Mouse (Mus musculus) hindbrain, embryonic 16.5 days (tissue): ENCODE data around the gene Echdc3. TPM values are rescaled to one million over a fixed set of nuclear protein-coding genes. Genes with fewer than 3 reads are reported as not detected.

Experiments
- ATAC-seq: fragments of 200-750 bp; cut with Nextera tagmentation; 2 replicates; pipeline ENCODE4 v1.8.0; 2017; ENCODE audit warnings: moderate TSS enrichment, moderate library complexity
- H3K27ac ChIP-seq: fragments of 300-500 bp; sonication (generic); 2 replicates; pipeline ENCODE4 v1.5.1; 2014; ENCODE audit warnings: low read depth, mild to moderate bottlenecking, control low read depth, low read length, moderate library complexity
- H3K27me3 ChIP-seq: fragments of 300-500 bp; sonication (generic); replicated peaks from 2 replicates; pipeline ENCODE4 v1.6.1; 2014; ENCODE audit warnings: low read length; ENCODE audit not compliant: control insufficient read depth, insufficient read depth
- H3K36me3 ChIP-seq: fragments of 300-500 bp; sonication (generic); 2 replicates; pipeline ENCODE4 v1.6.1; 2014; ENCODE audit warnings: mild to moderate bottlenecking, low read length, moderate library complexity, mixed read lengths; ENCODE audit not compliant: control insufficient read depth, insufficient read depth
- H3K4me1 ChIP-seq: fragments of 300-500 bp; sonication (generic); 2 replicates; pipeline ENCODE4 v1.6.1; 2014; ENCODE audit warnings: low read depth, low read length; ENCODE audit not compliant: control insufficient read depth, insufficient read depth
- H3K4me2 ChIP-seq: fragments of 300-500 bp; sonication (generic); 2 replicates; pipeline ENCODE4 v1.6.1; 2014; ENCODE audit warnings: mild to moderate bottlenecking, low read length, control low read depth, moderate library complexity
- H3K4me3 ChIP-seq: fragments of 300-500 bp; sonication (generic); 2 replicates; pipeline ENCODE4 v1.5.1; 2014; ENCODE audit warnings: mild to moderate bottlenecking, low read length, control low read depth, moderate library complexity
- H3K9ac ChIP-seq: fragments of 300-500 bp; sonication (generic); 2 replicates; pipeline ENCODE4 v1.6.1; 2014; ENCODE audit warnings: low read depth, mild to moderate bottlenecking, control low read depth, low read length, moderate library complexity
- H3K9me3 ChIP-seq: fragments of 300-500 bp; sonication (generic); 2 replicates; pipeline ENCODE4 v1.6.1; 2014; ENCODE audit warnings: mild to moderate bottlenecking, low read length, moderate library complexity; ENCODE audit not compliant: control insufficient read depth
- WGBS: fragments of 180-500 bp; shearing (Covaris S2); extraction: QIAGEN DNeasy Blood & Tissue Kit; methylation state at CpG from one replicate; pipeline ENCODE4 v1.1.7; 2014; 5-methylcytosine and 5-hydroxymethylcytosine counted together
- polyA plus RNA-seq: library from polyadenylated mRNA; unstranded; fragments of >200 nt; fragmentation: Nextera tagmentation; extraction: Ambion mirVana; gene quantifications from 2 replicates; pipeline ENCODE4 v1.2.1, GENCODE M21; 2015

Gene Echdc3
- 1.9 TPM in 2 replicates for polyA plus RNA-seq

DNA sequence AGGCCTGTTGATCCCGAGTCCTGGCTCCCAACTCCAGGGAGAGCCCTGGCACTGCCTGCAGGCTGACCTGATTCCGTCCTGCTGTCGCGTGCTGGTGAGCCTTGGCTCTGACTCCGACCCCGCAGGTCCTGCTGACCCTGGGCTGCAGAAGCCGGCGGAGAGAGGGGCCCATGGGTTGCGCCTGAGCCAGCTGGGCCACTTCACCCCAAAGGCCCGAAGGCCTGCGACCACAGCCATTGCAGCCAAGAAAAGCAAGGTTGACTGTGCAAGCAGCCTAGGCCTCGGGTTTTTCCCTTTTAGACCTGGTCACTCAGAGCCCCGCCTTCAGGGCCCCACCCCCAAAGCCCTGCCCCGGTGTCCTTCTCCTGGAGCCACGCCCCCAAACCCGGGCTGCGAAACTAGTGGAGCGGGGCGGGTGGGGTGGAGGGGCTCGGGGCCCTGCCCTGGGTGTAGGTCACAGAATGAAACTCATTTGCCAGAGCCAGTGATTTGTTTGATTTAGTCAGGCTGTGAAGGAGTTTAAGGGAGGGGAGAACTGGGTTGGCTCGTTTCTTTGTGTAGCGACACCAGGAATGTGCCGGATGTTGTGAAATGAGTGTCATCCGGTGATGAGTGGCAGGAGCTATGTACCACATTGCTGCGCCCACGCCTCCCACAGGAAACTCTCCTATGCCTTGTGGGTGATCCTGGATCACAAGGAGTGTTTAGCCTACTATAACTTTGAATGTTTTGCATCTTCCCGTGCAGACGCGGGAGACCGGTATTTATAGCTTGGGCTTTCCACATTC is at the start of gene Echdc3:
Gene Echdc3 (minus strand): TSS at position 310 of the 788 bp plus-strand sequence.
- peak; percentile 86 for ATAC-seq
- H3K4me2 ChIP-seq: peak within 1 kb of the TSS; percentile 66
- H3K9ac ChIP-seq: peak within 1 kb of the TSS; percentile 65
- 2% methylated on average over 30 of the region's 30 CpGs for WGBS
- H3K4me3 ChIP-seq: peak within 1 kb of the TSS; percentile 39
- no peaks in the 10 kb centered on the region for H3K36me3 ChIP-seq
- H3K27me3 ChIP-seq: no peaks in the 10 kb centered on the region
- H3K4me1 ChIP-seq: peaks cover 12% of the 10 kb centered on the region
- H3K27ac ChIP-seq: peak within 1 kb of the TSS; percentile 72
- H3K9me3 ChIP-seq: no peaks in the 10 kb centered on the region

GRCm38 (mm10) chr2:6261718-6262117 is 48.9 kb upstream of the Echdc3 start:
- Histone ChIP-seq H3K9ac (peak overlapping the region; percentile 29; the same call in 1 of the 2 replicates), H3K4me3 (no peak overlapping the region), H3K36me3 (no peaks in the 10 kb centered on the region), H3K4me2 (no peak overlapping the region), H3K4me1 (peaks cover 5% of the 10 kb centered on the region), H3K9me3 (no peaks in the 10 kb centered on the region), H3K27me3 (no peaks in the 10 kb centered on the region), H3K27ac (peak overlapping the region; percentile 60)
- ATAC-seq: no peak
- 43% methylated on average over 9 of the region's 9 CpGs for WGBS

DNA sequence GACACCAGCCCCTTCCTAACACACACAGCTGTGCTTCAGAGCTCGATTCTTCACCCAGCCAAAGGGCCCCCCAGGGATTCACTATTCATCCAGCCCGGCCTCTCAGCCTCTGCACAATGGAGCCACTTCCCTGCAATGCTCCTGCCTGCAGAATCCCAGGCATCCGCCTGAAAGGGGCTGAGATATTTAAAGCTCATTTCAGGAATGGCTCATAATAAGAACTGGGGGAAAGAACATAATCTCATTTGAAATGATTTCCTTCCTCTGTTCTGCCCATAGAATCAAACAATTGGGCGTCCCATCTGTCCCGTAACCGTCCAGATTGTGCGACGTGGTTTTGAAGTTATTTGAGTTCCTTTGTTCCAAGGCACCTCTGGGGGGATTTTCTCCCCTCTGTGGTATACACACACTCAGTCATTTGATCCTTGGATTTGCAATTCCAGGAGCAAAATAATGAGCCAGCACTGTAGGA is 48.4 kb upstream of the Echdc3 start:
- Histone ChIP-seq H3K4me1 (peaks cover 5% of the 10 kb centered on the region), H3K4me2 (no peak overlapping the region), H3K9ac (peak overlapping the region; percentile 29; the same call in 1 of the 2 replicates), H3K36me3 (no peaks in the 10 kb centered on the region), H3K9me3 (no peaks in the 10 kb centered on the region), H3K27me3 (no peaks in the 10 kb centered on the region), H3K27ac (peak overlapping the region; percentile 60), H3K4me3 (no peak overlapping the region)
- peak; percentile 82 for ATAC-seq
- WGBS: 9% methylated on average over 8 of the region's 8 CpGs

- 46% methylated on average over 4 of the region's 4 CpGs for WGBS
- no peak overlapping the region for H3K27ac ChIP-seq
- H3K4me3 ChIP-seq: no peak overlapping the region
- no peak overlapping the region for H3K4me2 ChIP-seq
- no peak for ATAC-seq
- H3K9me3 ChIP-seq: no peaks in the 10 kb centered on the region
- no peaks in the 10 kb centered on the region for H3K27me3 ChIP-seq
- no peaks in the 10 kb centered on the region for H3K36me3 ChIP-seq
- no peak overlapping the region for H3K9ac ChIP-seq
- peaks cover 8% of the 10 kb centered on the region for H3K4me1 ChIP-seq
Observed at GRCm38 (mm10) chr2:6260661-6261060, 47.8 kb upstream of the Echdc3 start.

GRCm38 (mm10) chr2:6259182-6259581 is 46.3 kb upstream of the Echdc3 start:
- Histone ChIP-seq H3K36me3 (no peaks in the 10 kb centered on the region), H3K4me1 (peaks cover 8% of the 10 kb centered on the region), H3K9me3 (no peaks in the 10 kb centered on the region), H3K27me3 (no peaks in the 10 kb centered on the region), H3K4me2 (no peak overlapping the region), H3K9ac (no peak overlapping the region), H3K27ac (no peak overlapping the region), H3K4me3 (no peak overlapping the region)
- 88% methylated on average over 3 of the region's 3 CpGs for WGBS
- no peak for ATAC-seq

- 85% methylated on average over 4 of the region's 4 CpGs for WGBS
- Histone ChIP-seq H3K36me3 (no peaks in the 10 kb centered on the region), H3K4me3 (no peak overlapping the region), H3K4me2 (no peak overlapping the region), H3K27me3 (no peaks in the 10 kb centered on the region), H3K9ac (no peak overlapping the region), H3K4me1 (peaks cover 8% of the 10 kb centered on the region), H3K27ac (no peak overlapping the region), H3K9me3 (no peaks in the 10 kb centered on the region)
- no peak for ATAC-seq
Observed at GRCm38 (mm10) chr2:6258026-6258425, 45.2 kb upstream of the Echdc3 start.

GRCm38 (mm10) chr2:6257146-6257545 is 44.3 kb upstream of the Echdc3 start:
- 58% methylated on average over 2 of the region's 2 CpGs for WGBS
- H3K27me3 ChIP-seq: no peaks in the 10 kb centered on the region

DNA sequence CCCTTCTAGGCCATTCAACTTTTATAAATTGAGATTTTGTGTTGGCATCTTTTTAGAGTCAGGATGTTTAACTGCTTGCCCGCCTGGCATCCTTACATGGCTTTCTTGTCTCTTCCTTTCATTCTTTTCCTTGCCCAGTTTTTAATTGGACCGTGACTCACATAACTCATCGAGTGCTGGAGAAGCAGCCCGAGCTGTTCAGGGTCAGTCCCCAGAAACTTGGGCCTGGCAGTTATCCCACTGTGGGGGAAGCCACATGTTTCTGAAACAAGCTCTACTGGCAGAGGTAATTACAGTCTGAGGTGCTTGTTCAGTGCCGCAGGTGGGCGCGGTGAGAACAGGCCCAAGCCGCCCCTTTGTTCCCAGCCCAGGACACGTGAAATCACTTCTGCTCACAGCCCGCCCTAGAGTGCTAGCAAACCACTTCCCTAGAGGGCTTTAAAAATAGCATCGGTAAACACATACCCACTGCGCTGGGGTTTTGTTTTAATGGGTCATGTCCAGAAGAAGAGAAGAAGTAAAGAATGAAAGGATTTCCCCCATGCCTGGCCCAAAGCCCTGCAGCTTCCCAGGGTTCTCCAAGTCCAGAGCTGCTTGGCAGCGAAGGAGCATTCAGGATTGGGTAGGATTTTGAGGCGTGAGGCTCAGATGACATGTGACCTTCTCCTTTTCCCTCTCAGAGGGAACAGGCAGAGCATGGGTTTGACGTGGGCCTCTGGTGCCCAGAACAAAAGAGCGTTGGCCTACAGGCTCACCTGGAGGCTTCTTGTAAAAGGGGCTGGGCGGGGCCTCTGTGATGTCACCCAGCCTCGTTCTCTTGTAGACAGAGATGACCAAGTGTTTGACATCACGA is 43.4 kb upstream of the Echdc3 start:
- Histone ChIP-seq H3K27me3 (no peaks in the 10 kb centered on the region), H3K4me1 (peaks cover 4% of the 10 kb centered on the region), H3K36me3 (no peaks in the 10 kb centered on the region), H3K4me2 (no peak overlapping the region), H3K9ac (no peak overlapping the region), H3K27ac (peak overlapping the region; percentile 51), H3K9me3 (no peaks in the 10 kb centered on the region), H3K4me3 (no peak overlapping the region)
- WGBS: 51% methylated on average over 19 of the region's 19 CpGs
- peak; percentile 82 for ATAC-seq

More at GRCm38 (mm10) chr2:6257146-6257545, 44.3 kb upstream of the Echdc3 start:
- Histone ChIP-seq H3K36me3 (no peaks in the 10 kb centered on the region), H3K9ac (no peak overlapping the region), H3K9me3 (no peaks in the 10 kb centered on the region), H3K27ac (no peak overlapping the region), H3K4me1 (peaks cover 8% of the 10 kb centered on the region), H3K4me2 (no peak overlapping the region), H3K4me3 (no peak overlapping the region)
- no peak for ATAC-seq
